Mouse (Mus musculus) CD4-positive helper T cell, adult 2 months (primary cell): Measurements from ENCODE around the gene Lmf1.

Source experiments
- DNase-seq: peaks from one replicate; pipeline ENCODE4 v3.0.0-alpha.2; 2012; ENCODE audit warnings: low read depth, missing footprints, low spot score

Lmf1 gene

GRCm38 (mm10) chr17:25568206-25568605, 10.7 kb upstream of the Lmf1 start:
- no peak for DNase-seq

GRCm38 (mm10) chr17:25568880-25569279, 10.0 kb upstream of the Lmf1 start:
- DNase-seq: no peak

GRCm38 (mm10) chr17:25569833-25570647, 8.8 kb upstream of the Lmf1 start:
- DNase-seq: peak; percentile 32

GRCm38 (mm10) chr17:25570648-25571452, 8.0 kb upstream of the Lmf1 start, which contains the start of gene Sox8:
Gene Sox8, minus strand, starts transcription at chr17:25570686.
- peak; percentile 78 for DNase-seq

- DNase-seq: no peak
These were observed 7.4 kb upstream of the Lmf1 start for GRCm38 (mm10) chr17:25571453-25571820.

GRCm38 (mm10) chr17:25575208-25575971, 3.5 kb upstream of the Lmf1 start:
- DNase-seq: no peak

GRCm38 (mm10) chr17:25576034-25576433, 2.9 kb upstream of the Lmf1 start:
- no peak for DNase-seq

GRCm38 (mm10) chr17:25577263-25577662, 1.6 kb upstream of the Lmf1 start:
- no peak for DNase-seq

GRCm38 (mm10) chr17:25577702-25578101, 1.2 kb upstream of the Lmf1 start:
- no peak for DNase-seq

- no peak for DNase-seq
These were observed 605 bp downstream of the Lmf1 start for GRCm38 (mm10) chr17:25579332-25580047.

- no peak for DNase-seq
These were observed 3.2 kb downstream of the Lmf1 start for GRCm38 (mm10) chr17:25582076-25582475.

- DNase-seq: no peak
These were observed 4.2 kb downstream of the Lmf1 start for GRCm38 (mm10) chr17:25583099-25583498.

GRCm38 (mm10) chr17:25583858-25584257, 5.0 kb downstream of the Lmf1 start:
- peak; percentile 80 for DNase-seq

- DNase-seq: no peak
These were observed 5.8 kb downstream of the Lmf1 start for GRCm38 (mm10) chr17:25584646-25585045.

GRCm38 (mm10) chr17:25590068-25590467, 11.2 kb downstream of the Lmf1 start:
- DNase-seq: no peak

- no peak for DNase-seq
These were observed 12.1 kb downstream of the Lmf1 start for GRCm38 (mm10) chr17:25590985-25591384.

- no peak for DNase-seq
These were observed 13.5 kb downstream of the Lmf1 start for GRCm38 (mm10) chr17:25592336-25592735.

- no peak for DNase-seq
These were observed 14.8 kb downstream of the Lmf1 start for GRCm38 (mm10) chr17:25593411-25594261.

GRCm38 (mm10) chr17:25595495-25595894, 16.6 kb downstream of the Lmf1 start:
- no peak for DNase-seq

GRCm38 (mm10) chr17:25597537-25597936, 18.7 kb downstream of the Lmf1 start:
- no peak for DNase-seq
